Mouse (Mus musculus): ENCODE data around the gene Atrnl1. TPM values are rescaled to one million over a fixed set of nuclear protein-coding genes. Genes with fewer than 3 reads are reported as not detected.

The Atrnl1 gene
- polyA plus RNA-seq, 1 experiment from 2014 or later: 8.1 TPM

DNA sequence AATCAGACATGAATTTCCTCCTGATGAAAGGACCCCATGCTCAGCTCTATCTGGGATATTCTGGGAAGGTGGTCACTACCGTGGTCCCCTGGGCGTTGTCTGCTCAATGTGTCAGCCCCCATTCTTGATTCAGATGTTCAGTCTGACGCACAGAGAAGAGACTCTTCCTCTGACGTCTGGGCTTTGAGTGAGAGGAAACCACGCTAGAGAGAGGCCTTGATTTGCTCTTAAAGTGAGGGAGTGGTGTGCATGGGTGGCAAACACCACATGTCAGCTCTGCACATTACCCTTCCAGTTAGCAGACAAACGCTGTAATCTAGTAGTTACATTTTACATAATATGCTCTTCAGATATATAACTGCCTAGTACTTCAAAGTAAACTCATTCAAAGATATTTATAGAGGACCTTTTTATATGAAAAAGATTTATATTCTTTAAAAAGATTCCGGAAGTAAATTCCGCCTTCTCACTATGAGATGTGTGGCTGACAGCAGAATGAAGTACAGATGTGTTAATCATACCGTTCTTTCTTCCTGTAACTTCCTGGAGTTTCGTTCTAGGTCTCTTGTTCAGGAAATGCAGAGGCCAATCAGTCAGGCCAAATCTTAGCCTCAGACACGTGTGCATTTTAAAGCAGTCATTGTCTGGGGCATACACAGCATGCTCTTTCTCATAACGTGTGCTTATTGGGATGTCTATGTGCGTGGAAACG lies 192.1 kb downstream of the Atrnl1 start:
- Histone ChIP-seq H3K4me3 (no peak overlapping the region), H3K4me2 (no peak overlapping the region), H3K36me3 (no peaks in the 10 kb centered on the region), H3K27me3 (no peaks in the 10 kb centered on the region), H3K9ac (no peak overlapping the region), H3K4me1 (replicated peaks) (no peaks in the 10 kb centered on the region), H3K27ac (replicated peaks) (no peak overlapping the region), H3K9me3 (no peaks in the 10 kb centered on the region)
- WGBS: 79% methylated on average over 14 of the region's 14 CpGs
- no peak for ATAC-seq (ENCODE audit: low read depth)

DNA sequence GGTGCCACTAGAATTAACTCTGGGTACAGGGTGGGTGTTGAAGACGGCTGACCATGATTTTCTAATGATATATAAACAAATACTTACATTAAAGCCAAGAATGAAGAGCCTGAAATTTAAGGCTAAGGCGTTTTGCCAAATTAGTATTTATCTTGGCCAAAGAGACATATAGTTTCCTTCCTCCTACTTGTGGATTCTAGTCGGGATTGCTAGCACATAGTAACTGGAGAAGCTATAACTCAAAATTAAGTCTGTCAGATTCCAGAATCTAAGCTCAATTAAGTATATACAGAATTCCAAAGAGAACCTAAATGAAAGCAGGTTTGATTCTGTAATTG lies 192.6 kb downstream of the Atrnl1 start:
- Histone ChIP-seq H3K27ac (replicated peaks) (no peak overlapping the region), H3K9me3 (no peaks in the 10 kb centered on the region), H3K4me3 (no peak overlapping the region), H3K27me3 (no peaks in the 10 kb centered on the region), H3K9ac (no peak overlapping the region), H3K4me2 (no peak overlapping the region), H3K36me3 (no peaks in the 10 kb centered on the region), H3K4me1 (replicated peaks) (no peaks in the 10 kb centered on the region)
- no peak for ATAC-seq (ENCODE audit: low read depth)
- 76% methylated on average over 3 of the region's 3 CpGs for WGBS

DNA sequence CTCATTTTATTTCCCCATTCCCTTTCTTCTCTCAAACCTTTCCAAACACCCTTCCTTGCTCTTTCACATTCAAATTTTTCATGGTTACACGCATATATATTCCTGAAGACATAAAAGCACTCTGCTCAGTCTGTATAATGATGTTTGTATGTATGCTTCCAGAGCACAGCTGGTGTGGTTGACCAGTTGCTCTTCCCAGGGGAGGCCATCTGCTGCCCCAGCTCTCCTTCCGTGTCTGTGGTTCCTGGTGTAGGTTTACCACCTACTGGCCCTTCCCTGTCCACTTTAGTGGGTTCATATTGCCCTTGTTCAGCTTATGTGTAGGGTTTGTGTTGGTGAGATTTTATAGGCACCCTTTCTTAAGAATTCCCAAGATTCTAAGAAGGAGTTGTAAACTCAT lies 197.5 kb downstream of the Atrnl1 start:
- Histone ChIP-seq H3K27me3 (no peaks in the 10 kb centered on the region), H3K36me3 (no peaks in the 10 kb centered on the region), H3K4me2 (no peak overlapping the region), H3K4me1 (replicated peaks) (no peaks in the 10 kb centered on the region), H3K9me3 (no peaks in the 10 kb centered on the region), H3K27ac (replicated peaks) (no peak overlapping the region), H3K4me3 (no peak overlapping the region), H3K9ac (no peak overlapping the region)
- WGBS: 50% methylated on average over 2 of the region's 2 CpGs
- ATAC-seq (ENCODE audit: low read depth): no peak

DNA sequence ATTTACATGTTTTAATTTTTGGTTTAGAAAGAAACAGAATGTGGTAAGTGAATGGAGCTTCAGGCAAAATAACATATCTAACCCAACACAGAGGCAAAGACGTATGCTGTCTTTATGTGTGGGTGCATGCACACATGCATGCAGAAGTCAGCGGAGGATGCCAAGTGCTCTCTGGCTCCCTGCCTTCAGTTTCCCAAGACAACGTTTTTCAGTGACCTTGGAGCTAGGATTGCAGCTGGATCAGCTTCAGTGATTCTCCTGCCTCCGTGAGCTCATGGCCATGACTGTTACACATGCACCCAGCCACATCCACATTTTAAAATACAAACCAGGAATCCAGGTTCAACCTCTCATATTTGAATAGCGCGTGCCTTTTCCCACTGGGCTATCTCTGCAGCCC lies 203.5 kb downstream of the Atrnl1 start:
- Histone ChIP-seq H3K4me1 (replicated peaks) (peaks cover 12% of the 10 kb centered on the region), H3K9ac (no peak overlapping the region), H3K27me3 (no peaks in the 10 kb centered on the region), H3K9me3 (no peaks in the 10 kb centered on the region), H3K4me3 (no peak overlapping the region), H3K27ac (replicated peaks) (0 out of 2 replicates have a peak overlapping the region, but pooled peaks have one; percentile 28), H3K4me2 (no peak overlapping the region), H3K36me3 (no peaks in the 10 kb centered on the region)
- no peak for ATAC-seq (ENCODE audit: low read depth)
- WGBS: 75% methylated on average over 6 of the region's 6 CpGs

DNA sequence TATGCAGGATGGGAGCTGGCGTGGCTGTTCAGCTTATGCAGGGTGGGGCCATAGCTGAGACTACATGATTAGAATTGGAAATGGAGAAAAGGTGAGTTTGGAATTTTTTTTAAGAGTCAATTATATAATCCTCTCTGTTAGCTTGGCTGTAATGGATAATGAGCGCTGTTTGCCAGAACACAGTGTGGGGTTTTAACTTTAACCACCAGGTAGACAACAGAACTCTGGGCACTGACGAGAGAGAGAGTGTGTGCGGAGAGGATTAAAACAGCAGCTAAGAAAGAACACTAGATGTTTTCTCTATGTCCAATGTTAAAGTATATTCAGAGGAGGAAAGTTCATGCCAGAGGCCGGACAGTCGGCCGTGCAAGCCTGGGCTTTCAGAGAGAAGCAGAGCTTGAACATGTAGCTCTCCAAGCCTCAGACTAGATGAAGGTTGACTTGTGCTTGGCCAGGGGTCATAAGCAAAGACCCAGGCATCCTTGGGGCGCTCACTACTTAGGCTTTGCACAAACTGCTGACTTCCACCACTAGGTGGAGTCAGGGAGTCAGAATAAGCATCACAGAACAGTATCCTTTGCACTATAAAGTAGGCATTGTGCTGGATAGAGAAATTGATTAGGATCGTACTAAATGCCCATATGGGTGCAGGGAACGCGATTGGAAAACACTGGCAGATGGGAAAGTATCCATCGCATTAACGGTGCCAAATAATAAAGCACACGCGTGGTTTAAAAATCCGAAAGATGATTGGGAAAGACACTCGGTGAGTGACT lies 205.6 kb downstream of the Atrnl1 start:
- ATAC-seq (ENCODE audit: low read depth): peak; percentile 89

DNA sequence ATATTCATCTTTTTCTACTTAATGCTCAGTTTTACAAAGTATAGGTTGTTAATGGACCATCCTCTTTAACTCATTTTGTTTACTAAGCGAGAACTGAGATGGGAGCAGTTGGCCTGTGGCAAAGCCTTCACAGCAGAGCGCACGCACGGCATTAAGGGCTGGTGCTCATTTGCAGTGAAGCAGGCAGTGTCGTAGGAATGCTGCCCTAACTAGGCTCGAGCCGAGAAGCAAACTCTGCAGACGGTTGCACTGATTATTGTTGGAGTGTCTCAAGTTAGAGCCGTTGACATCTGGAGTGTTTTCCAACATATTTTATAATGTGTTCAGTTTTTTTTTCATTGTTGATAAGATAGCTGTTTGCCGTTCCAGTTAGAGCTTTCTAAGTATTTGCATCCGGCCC lies 206.9 kb downstream of the Atrnl1 start:
- Histone ChIP-seq H3K27me3 (no peaks in the 10 kb centered on the region), H3K4me1 (replicated peaks) (peaks cover 12% of the 10 kb centered on the region), H3K4me3 (no peak overlapping the region), H3K36me3 (no peaks in the 10 kb centered on the region), H3K27ac (replicated peaks) (no peak overlapping the region), H3K4me2 (no peak overlapping the region), H3K9ac (no peak overlapping the region), H3K9me3 (no peaks in the 10 kb centered on the region)
- ATAC-seq (ENCODE audit: low read depth): no peak
- 64% methylated on average over 11 of the region's 11 CpGs for WGBS

More for the DNA sequence above, 205.6 kb downstream of the Atrnl1 start:
- no peak overlapping the region for H3K9ac ChIP-seq
- no peak overlapping the region for H3K4me3 ChIP-seq
- H3K27ac ChIP-seq (replicated peaks): no peak overlapping the region; the same call in 1 of the 2 replicates
- no peaks in the 10 kb centered on the region for H3K9me3 ChIP-seq
- H3K4me1 ChIP-seq (replicated peaks): peaks cover 12% of the 10 kb centered on the region
- no peak overlapping the region for H3K4me2 ChIP-seq
- 74% methylated on average over 17 of the region's 17 CpGs for WGBS
- no peaks in the 10 kb centered on the region for H3K36me3 ChIP-seq
- no peaks in the 10 kb centered on the region for H3K27me3 ChIP-seq

DNA sequence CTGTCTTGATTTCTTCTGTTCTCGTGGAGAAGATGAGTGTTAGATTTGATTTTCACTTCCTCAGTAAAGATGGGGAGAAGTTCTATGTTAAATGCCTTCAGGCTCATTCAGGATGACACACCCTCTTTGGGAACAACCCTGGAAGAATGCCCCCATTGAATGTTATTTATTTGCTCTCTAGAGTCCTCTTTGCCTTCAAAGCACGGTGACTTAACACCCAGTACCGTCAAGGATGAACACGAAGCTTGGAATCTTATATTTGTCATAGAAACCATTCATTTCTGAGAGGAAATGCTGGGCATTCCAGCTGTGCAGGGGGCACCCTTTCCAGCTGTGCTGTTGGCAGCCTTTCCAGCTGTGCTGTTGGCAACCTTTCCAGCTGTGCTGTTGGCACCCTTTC lies 212.6 kb downstream of the Atrnl1 start:
- 75% methylated on average over 4 of the region's 4 CpGs for WGBS
- H3K27ac ChIP-seq (replicated peaks): no peak overlapping the region
- H3K9me3 ChIP-seq: no peaks in the 10 kb centered on the region
- no peak overlapping the region for H3K4me2 ChIP-seq
- no peaks in the 10 kb centered on the region for H3K4me1 ChIP-seq (replicated peaks)
- no peaks in the 10 kb centered on the region for H3K27me3 ChIP-seq
- no peak overlapping the region for H3K9ac ChIP-seq
- no peak for ATAC-seq (ENCODE audit: low read depth)
- H3K4me3 ChIP-seq: no peak overlapping the region
- peaks cover 3% of the 10 kb centered on the region; the same call in 1 of the 2 replicates for H3K36me3 ChIP-seq

DNA sequence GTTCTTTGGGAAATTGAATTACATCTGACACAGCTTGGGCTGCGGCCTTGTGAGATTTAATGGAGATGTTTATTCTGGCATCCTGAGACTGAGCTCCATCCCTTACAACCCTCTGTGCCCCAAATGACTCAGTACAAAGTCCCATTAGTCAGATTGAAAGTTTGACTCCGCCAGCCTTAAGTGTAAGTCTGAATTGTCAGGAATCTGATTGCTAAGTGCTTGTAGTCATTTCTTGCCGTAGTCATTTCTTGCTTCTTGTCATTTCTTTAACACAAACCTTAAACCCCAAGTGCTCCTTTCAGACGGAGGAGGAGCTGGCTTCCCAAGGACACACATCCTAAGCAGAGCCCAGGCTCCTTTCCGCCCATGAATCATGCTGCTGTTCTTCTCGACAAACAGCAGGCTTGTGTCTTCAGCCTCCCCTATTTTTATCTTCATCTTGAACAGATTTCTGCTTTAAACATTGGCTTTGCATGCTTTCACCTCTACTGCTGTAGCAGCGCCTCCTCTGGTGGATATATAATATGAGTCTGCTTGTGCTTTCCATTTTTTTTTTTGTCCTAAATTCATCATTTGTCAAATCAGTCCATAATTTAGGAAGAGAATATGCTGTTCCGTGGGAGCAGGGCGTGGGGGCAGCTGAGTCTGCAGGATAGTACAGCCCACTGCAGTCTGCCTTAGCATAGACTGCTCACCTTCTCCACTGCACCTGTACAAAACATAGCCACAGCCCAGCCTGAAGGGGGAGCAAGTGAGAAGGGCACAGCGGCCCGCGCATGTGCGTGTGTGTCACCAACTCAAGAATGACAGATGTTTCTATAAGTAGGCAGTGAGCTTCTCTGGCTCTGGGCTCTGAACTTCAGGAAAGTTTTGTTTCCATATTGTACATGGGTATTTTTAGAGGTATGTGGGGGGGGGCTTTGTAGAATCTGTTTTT lies 214.7 kb downstream of the Atrnl1 start:
- H3K27ac ChIP-seq (replicated peaks): no peak overlapping the region
- no peak overlapping the region for H3K9ac ChIP-seq
- H3K4me3 ChIP-seq: no peak overlapping the region
- 89% methylated on average over 13 of the region's 13 CpGs for WGBS
- no peaks in the 10 kb centered on the region for H3K27me3 ChIP-seq
- no peaks in the 10 kb centered on the region for H3K4me1 ChIP-seq (replicated peaks)
- no peak for ATAC-seq (ENCODE audit: low read depth)
- no peaks in the 10 kb centered on the region for H3K9me3 ChIP-seq
- peaks cover 3% of the 10 kb centered on the region; the same call in 1 of the 2 replicates for H3K36me3 ChIP-seq
- no peak overlapping the region for H3K4me2 ChIP-seq

DNA sequence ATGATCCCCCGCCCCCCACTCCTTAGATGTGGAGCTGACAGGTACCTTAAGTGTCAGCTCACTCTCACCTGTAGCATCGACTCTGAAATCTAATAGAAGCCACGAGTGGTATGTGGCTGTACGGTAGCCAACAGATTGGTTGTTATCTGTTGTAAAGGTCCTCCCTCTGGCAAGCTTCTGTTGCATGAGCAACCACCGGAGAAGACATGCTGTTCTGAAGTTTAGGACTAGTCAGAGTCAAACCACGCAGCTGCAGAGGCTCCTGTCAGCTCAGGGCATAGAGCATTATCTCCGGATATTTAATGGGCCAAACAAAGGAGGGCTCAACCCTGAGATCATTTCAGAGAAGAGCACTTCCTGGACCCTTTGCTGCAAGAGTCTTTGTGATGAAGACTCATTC lies 222.2 kb downstream of the Atrnl1 start:
- Histone ChIP-seq H3K4me3 (no peak overlapping the region), H3K27me3 (no peaks in the 10 kb centered on the region), H3K9ac (no peak overlapping the region), H3K4me1 (replicated peaks) (peaks cover 10% of the 10 kb centered on the region), H3K27ac (replicated peaks) (no peak overlapping the region), H3K4me2 (no peak overlapping the region), H3K9me3 (no peaks in the 10 kb centered on the region), H3K36me3 (no peaks in the 10 kb centered on the region)
- 93% methylated on average over 7 of the region's 7 CpGs for WGBS
- no peak for ATAC-seq (ENCODE audit: low read depth)

DNA sequence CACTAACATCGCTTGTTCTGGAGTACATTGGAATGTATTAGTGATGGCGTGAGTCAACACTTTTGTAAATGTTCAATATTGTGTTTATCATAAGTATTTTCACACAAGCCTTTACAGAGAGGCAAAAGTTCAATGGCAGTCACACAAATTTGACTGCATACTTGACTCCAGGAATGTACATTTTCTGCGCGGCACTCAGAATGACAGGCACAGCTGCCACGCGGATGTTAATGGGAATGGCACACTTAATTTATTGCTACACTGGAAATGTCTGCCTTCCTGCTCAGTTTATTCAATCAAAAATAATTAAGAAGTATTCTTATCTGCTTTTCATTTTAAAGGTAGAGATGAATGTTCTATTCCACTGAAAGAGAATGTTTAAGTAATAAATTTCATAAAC lies 227.0 kb downstream of the Atrnl1 start:
- Histone ChIP-seq H3K36me3 (no peaks in the 10 kb centered on the region), H3K4me2 (no peak overlapping the region), H3K9ac (no peak overlapping the region), H3K27me3 (no peaks in the 10 kb centered on the region), H3K4me1 (replicated peaks) (peaks cover 23% of the 10 kb centered on the region), H3K9me3 (no peaks in the 10 kb centered on the region), H3K27ac (replicated peaks) (peak overlapping the region; percentile 61; the same call in 1 of the 2 replicates), H3K4me3 (no peak overlapping the region)
- no peak for ATAC-seq (ENCODE audit: low read depth)
- 55% methylated on average over 6 of the region's 6 CpGs for WGBS

DNA sequence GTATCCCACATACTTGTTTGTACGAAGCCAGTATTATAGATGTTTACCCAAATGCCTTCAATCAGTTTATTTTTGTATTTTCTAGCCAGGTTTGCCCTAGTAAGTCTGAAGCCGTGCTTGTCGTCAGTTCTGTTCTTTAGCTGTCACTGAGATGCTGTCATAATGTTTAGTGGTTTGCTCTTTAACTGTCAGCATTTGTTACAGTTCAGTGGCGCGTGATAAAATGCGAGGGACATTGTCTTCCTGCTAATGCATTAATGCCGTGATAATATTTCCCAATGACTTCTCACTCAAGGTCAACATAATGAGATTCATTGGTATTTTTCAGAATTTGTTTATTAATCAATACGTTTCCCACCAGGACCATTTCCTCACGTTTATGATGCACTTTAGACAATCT lies 227.7 kb downstream of the Atrnl1 start:
- Histone ChIP-seq H3K4me3 (no peak overlapping the region), H3K27me3 (no peaks in the 10 kb centered on the region), H3K4me1 (replicated peaks) (peaks cover 23% of the 10 kb centered on the region), H3K36me3 (no peaks in the 10 kb centered on the region), H3K4me2 (no peak overlapping the region), H3K9me3 (no peaks in the 10 kb centered on the region), H3K9ac (no peak overlapping the region), H3K27ac (replicated peaks) (peak overlapping the region; percentile 68)
- ATAC-seq (ENCODE audit: low read depth): no peak
- WGBS: 53% methylated on average over 9 of the region's 9 CpGs

DNA sequence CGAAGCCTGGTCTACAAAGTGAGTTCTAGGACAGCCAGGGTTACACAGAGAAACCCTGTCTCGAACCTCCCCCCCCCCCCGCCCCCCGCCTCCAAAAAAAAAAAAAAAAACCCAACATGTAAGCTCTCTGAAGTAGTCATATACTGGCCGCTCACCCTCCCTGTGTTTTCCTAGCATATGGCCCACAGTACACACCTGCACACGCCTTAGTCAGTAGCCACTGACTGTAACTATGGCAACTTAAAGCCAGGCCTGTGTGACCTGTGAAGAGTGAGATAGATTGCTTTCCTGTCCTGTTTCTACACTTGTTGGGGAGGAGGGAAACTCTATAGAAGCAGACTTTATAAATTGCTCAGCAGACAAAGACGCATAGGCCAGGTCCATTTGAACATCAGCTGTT lies 239.1 kb downstream of the Atrnl1 start:
- H3K36me3 ChIP-seq: no peaks in the 10 kb centered on the region
- H3K9ac ChIP-seq: no peak overlapping the region
- H3K27ac ChIP-seq (replicated peaks): no peak overlapping the region
- no peaks in the 10 kb centered on the region for H3K9me3 ChIP-seq
- H3K4me3 ChIP-seq: no peak overlapping the region
- 70% methylated on average over 6 of the region's 7 CpGs for WGBS
- no peaks in the 10 kb centered on the region for H3K27me3 ChIP-seq
- H3K4me1 ChIP-seq (replicated peaks): peaks cover 3% of the 10 kb centered on the region
- no peak overlapping the region for H3K4me2 ChIP-seq
- ATAC-seq (ENCODE audit: low read depth): no peak

Measured in neural tube, embryonic 13.5 days (tissue).